Mouse (Mus musculus) hindbrain, embryonic 11.5 days (tissue): ENCODE results near the gene Fam160a2. TPM values are rescaled to one million over a fixed set of nuclear protein-coding genes. Genes with fewer than 3 reads are reported as not detected.
"Not testable (repeated sequence)": the region's sequence is repeated elsewhere in the genome, so short reads cannot be mapped to it uniquely, and the experiment has no call there.

ENCODE experiments used
- ATAC-seq: fragments of 200-750 bp; cut with Nextera tagmentation; 2 replicates; pipeline ENCODE4 v1.8.0; 2017; ENCODE audit warnings: mild to moderate bottlenecking, moderate TSS enrichment, moderate library complexity; ENCODE audit not compliant: low FRiP score
- DNase-seq: peaks from one replicate; pipeline ENCODE4 v3.0.0-alpha.2; 2015; ENCODE audit warnings: low spot score
- H3K27ac ChIP-seq: fragments of 300-500 bp; sonication (generic); 2 replicates; pipeline ENCODE4 v1.5.1; 2014; ENCODE audit warnings: mild to moderate bottlenecking, low read depth, low read length
- H3K27me3 ChIP-seq: fragments of 300-500 bp; sonication (generic); 2 replicates; pipeline ENCODE4 v1.6.1; 2014; ENCODE audit warnings: mild to moderate bottlenecking, low read length, moderate library complexity, mixed read lengths; ENCODE audit not compliant: control insufficient read depth, insufficient read depth
- H3K36me3 ChIP-seq: fragments of 300-500 bp; sonication (generic); 2 replicates; pipeline ENCODE4 v1.6.1; 2014; ENCODE audit warnings: mild to moderate bottlenecking, low read length, moderate library complexity, mixed read lengths; ENCODE audit not compliant: control insufficient read depth, insufficient read depth
- H3K4me1 ChIP-seq: fragments of 300-500 bp; sonication (generic); replicated peaks from 2 replicates; pipeline ENCODE4 v1.6.1; 2014; ENCODE audit warnings: low read length, mixed read lengths; ENCODE audit not compliant: control insufficient read depth, insufficient read depth
- H3K4me2 ChIP-seq: fragments of 300-500 bp; sonication (generic); replicated peaks from 2 replicates; pipeline ENCODE4 v1.6.1; 2014; ENCODE audit warnings: mild to moderate bottlenecking, low read depth, low read length
- H3K4me3 ChIP-seq: fragments of 300-500 bp; sonication (generic); 2 replicates; pipeline ENCODE4 v1.5.1; 2014; ENCODE audit warnings: low read depth, low read length
- H3K9ac ChIP-seq: fragments of 300-500 bp; sonication (generic); 2 replicates; pipeline ENCODE4 v1.6.1; 2014; ENCODE audit warnings: low read depth, low read length
- H3K9me3 ChIP-seq: fragments of 300-500 bp; sonication (generic); 2 replicates; pipeline ENCODE4 v1.6.1; 2016; ENCODE audit warnings: low read length; ENCODE audit not compliant: control insufficient read depth
- WGBS: fragments of 180-500 bp; shearing (Covaris S2); extraction: QIAGEN DNeasy Blood & Tissue Kit; methylation state at CpG from one replicate; pipeline ENCODE4 v1.1.7; 2014; 5-methylcytosine and 5-hydroxymethylcytosine counted together
- polyA plus RNA-seq: library from polyadenylated mRNA; unstranded; fragments of >200 nt; fragmentation: Nextera tagmentation; extraction: Ambion mirVana; gene quantifications from 2 replicates; pipeline ENCODE4 v1.2.1, GENCODE M21; 2014

Gene Fam160a2
- polyA plus RNA-seq, 1 experiment from 2014 or later: 33.9 TPM

GRCm38 (mm10) chr7:105425424-105426043 lies 25.7 kb upstream of the Fam160a2 start, which contains the start of gene Cckbr:
Gene Cckbr (plus strand): TSS chr7:105425731.
- Histone ChIP-seq H3K4me3 (peak within 1 kb of the TSS; percentile 43), H3K9ac (peak within 1 kb of the TSS; percentile 3), H3K27ac (no peak within 1 kb of the TSS), H3K4me1 (no peaks in the 10 kb centered on the region), H3K9me3 (no peaks in the 10 kb centered on the region), H3K36me3 (no peaks in the 10 kb centered on the region), H3K27me3 (peaks cover 15% of the 10 kb centered on the region), H3K4me2 (peak within 1 kb of the TSS; percentile 90)
- ATAC-seq: peak; percentile 85
- WGBS: 3% methylated on average over 27 of the region's 31 CpGs
- DNase-seq: peak; percentile 54

DNA sequence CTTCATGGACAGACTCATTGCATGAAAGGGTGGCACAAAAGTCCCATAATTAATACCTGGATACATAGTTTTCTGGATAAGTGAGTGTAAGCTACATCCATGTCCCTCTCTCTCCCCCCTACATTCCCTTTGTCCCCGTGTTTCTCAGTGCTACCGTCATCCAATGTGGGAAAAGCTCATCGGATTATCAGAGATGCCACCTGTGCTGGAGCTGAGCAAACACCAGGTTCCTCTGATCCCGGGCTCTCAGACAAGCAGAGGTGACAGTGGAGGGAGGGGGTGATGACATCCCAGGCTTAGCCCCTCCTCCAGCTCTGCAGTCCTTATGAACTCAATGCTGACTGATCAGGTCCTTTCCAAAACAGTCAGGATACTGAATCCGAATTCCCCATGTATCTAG lies 24.5 kb upstream of the Fam160a2 start:
- no peaks in the 10 kb centered on the region for H3K4me1 ChIP-seq
- H3K4me2 ChIP-seq: no peak overlapping the region
- ATAC-seq (no peak), DNase-seq (no peak)
- no peak overlapping the region for H3K4me3 ChIP-seq
- no peak overlapping the region for H3K27ac ChIP-seq
- H3K27me3 ChIP-seq: peaks cover 15% of the 10 kb centered on the region
- no peaks in the 10 kb centered on the region for H3K36me3 ChIP-seq
- H3K9ac ChIP-seq: no peak overlapping the region
- WGBS: 29% methylated on average over 5 of the region's 5 CpGs
- no peaks in the 10 kb centered on the region for H3K9me3 ChIP-seq

GRCm38 (mm10) chr7:105420903-105421302 lies 21.0 kb upstream of the Fam160a2 start:
- Histone ChIP-seq H3K27me3 (peaks cover 10% of the 10 kb centered on the region; the same call in 1 of the 2 replicates), H3K4me3 (no peak overlapping the region), H3K4me2 (no peak overlapping the region), H3K9ac (no peak overlapping the region), H3K27ac (no peak overlapping the region), H3K9me3 (no peaks in the 10 kb centered on the region), H3K4me1 (no peaks in the 10 kb centered on the region), H3K36me3 (no peaks in the 10 kb centered on the region)
- no peak for ATAC-seq
- 74% methylated on average over 2 of the region's 2 CpGs for WGBS
- no peak for DNase-seq

GRCm38 (mm10) chr7:105418106-105418505 lies 18.3 kb upstream of the Fam160a2 start:
- DNase-seq (no peak), ATAC-seq (no peak)
- no peaks in the 10 kb centered on the region for H3K4me1 ChIP-seq
- 88% methylated on average over 5 of the region's 5 CpGs for WGBS
- H3K9me3 ChIP-seq: no peaks in the 10 kb centered on the region
- no peaks in the 10 kb centered on the region for H3K36me3 ChIP-seq
- H3K27ac ChIP-seq: no peak overlapping the region
- H3K9ac ChIP-seq: no peak overlapping the region
- no peak overlapping the region for H3K4me3 ChIP-seq
- H3K4me2 ChIP-seq: no peak overlapping the region
- H3K27me3 ChIP-seq: no peaks in the 10 kb centered on the region

GRCm38 (mm10) chr7:105416529-105416928 lies 16.7 kb upstream of the Fam160a2 start:
- H3K4me3 ChIP-seq: no peak overlapping the region
- H3K4me1 ChIP-seq: no peaks in the 10 kb centered on the region
- no peaks in the 10 kb centered on the region for H3K36me3 ChIP-seq
- 89% methylated on average over 7 of the region's 7 CpGs for WGBS
- no peak overlapping the region for H3K27ac ChIP-seq
- H3K4me2 ChIP-seq: no peak overlapping the region
- no peak for DNase-seq
- no peaks in the 10 kb centered on the region for H3K27me3 ChIP-seq
- H3K9me3 ChIP-seq: no peaks in the 10 kb centered on the region
- H3K9ac ChIP-seq: no peak overlapping the region
- no peak for ATAC-seq

DNA sequence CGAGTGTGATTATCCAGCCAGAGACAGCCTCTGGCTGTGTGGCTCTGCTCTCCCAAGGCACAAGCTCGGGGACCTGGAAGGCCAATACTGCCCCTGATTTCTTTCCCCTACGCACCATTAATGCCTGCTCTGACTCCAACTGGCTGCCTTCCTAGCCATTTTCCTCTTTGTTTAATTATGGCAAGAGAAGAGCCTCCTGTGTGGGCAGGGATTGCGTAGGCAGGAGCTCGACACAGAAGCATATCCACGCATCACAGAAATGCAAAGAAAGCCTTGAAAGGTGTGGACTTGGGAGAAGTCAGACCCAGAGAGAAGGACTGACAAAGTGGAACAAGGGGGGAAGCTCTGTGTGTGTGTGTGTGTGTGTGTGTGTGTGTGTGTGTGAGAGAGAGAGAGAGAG lies 14.5 kb upstream of the Fam160a2 start:
- H3K27ac ChIP-seq: no peak overlapping the region
- H3K9ac ChIP-seq: no peak overlapping the region
- no peaks in the 10 kb centered on the region for H3K4me1 ChIP-seq
- WGBS: 75% methylated on average over 6 of the region's 6 CpGs
- no peak overlapping the region for H3K4me3 ChIP-seq
- no peak overlapping the region for H3K4me2 ChIP-seq
- H3K9me3 ChIP-seq: no peaks in the 10 kb centered on the region
- no peaks in the 10 kb centered on the region for H3K36me3 ChIP-seq
- ATAC-seq: no peak
- H3K27me3 ChIP-seq: no peaks in the 10 kb centered on the region
- DNase-seq: no peak

GRCm38 (mm10) chr7:105411874-105412632 lies 12.2 kb upstream of the Fam160a2 start:
- not testable (repeated sequence) for H3K4me2 ChIP-seq, H3K9ac ChIP-seq, H3K27me3 ChIP-seq, H3K27ac ChIP-seq, H3K36me3 ChIP-seq, H3K4me3 ChIP-seq, H3K4me1 ChIP-seq, H3K9me3 ChIP-seq
- DNase-seq (peak; percentile 89), ATAC-seq (peak; percentile 45)
- 60% methylated on average over 8 of the region's 8 CpGs for WGBS

GRCm38 (mm10) chr7:105406322-105406721 lies 6.5 kb upstream of the Fam160a2 start:
- 68% methylated on average over 1 of the region's 1 CpGs for WGBS
- no peak overlapping the region for H3K4me2 ChIP-seq
- H3K36me3 ChIP-seq: no peaks in the 10 kb centered on the region
- H3K27me3 ChIP-seq: no peaks in the 10 kb centered on the region
- H3K4me3 ChIP-seq: no peak overlapping the region
- no peak overlapping the region for H3K27ac ChIP-seq
- ATAC-seq: no peak
- no peaks in the 10 kb centered on the region for H3K4me1 ChIP-seq
- DNase-seq: no peak
- no peaks in the 10 kb centered on the region for H3K9me3 ChIP-seq
- no peak overlapping the region for H3K9ac ChIP-seq

DNA sequence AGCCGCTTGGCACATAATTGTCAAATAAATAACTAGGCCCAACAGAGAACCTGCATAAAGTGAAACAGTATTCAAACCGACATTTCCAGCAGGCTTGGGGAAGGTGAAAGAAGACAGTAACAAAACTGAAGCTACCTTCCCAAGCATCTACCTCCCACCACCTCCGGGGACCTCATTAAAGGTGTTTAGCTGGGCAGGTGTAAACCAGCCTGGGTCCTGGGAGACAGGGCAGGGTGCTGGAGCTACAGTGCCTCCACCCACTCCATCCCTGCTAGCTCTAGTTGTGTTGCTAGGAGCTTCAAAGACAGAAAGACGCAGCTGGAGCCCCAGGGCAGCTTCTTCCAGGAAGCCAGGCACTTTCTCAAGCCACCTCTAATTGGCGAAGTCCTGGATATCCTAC lies 4.4 kb upstream of the Fam160a2 start, which contains the start of gene Cnga4:
Gene Cnga4, plus strand, starts transcription at position 301 of the 400 bp plus-strand sequence.
- H3K4me1 ChIP-seq: 0 out of 2 replicates have a peak, but pooled peaks cover 1% of the 10 kb centered on the region
- no peaks in the 10 kb centered on the region for H3K36me3 ChIP-seq
- ATAC-seq: no peak
- no peak within 1 kb of the TSS for H3K4me3 ChIP-seq
- no peak within 1 kb of the TSS for H3K4me2 ChIP-seq
- H3K9ac ChIP-seq: no peak within 1 kb of the TSS
- H3K27me3 ChIP-seq: no peaks in the 10 kb centered on the region
- no peaks in the 10 kb centered on the region for H3K9me3 ChIP-seq
- no peak within 1 kb of the TSS for H3K27ac ChIP-seq
- 78% methylated on average over 5 of the region's 5 CpGs for WGBS
- DNase-seq: no peak
